18 mouse cellular contexts compared by ENCODE assay signal in genomic region chr5:125426343-125426742, GRCm38 (mm10). TPM values are rescaled to one million over a fixed set of nuclear protein-coding genes. Genes with fewer than 3 reads are reported as not detected.
DNase-seq lines count a peak whose midpoint lies in the region; ATAC-seq and TF ChIP-seq lines count a peak whose summit lies in the region.
"Had no signal": no experiment of that assay in that cellular context is flagged by ENCODE, and none has a peak within 500 bp of the region (broad histone marks: within the 10 kb centered on the region; RNA-seq: fewer than 3 reads in every experiment).

No protein-coding gene starts in this region.

- ATAC-seq in heart, embryonic 16.5 days (replicated peaks; ENCODE audit: extremely low read depth, insufficient read depth, low FRiP score): peak; percentile 38; the same call in 1 of the 2 replicates
- ATAC-seq: intestine, embryonic 15.5 days had no signal

- TF ChIP-seq EP300 in heart, adult 2 months (IDR thresholded peaks at IDR 0.05; ENCODE audit: insufficient read depth, low read depth, low read length): no peak
- TF ChIP-seq EP300 in ES-Bruce4 (IDR thresholded peaks at IDR 0.05; ENCODE audit: insufficient read depth, low read depth, low read length): 0 out of 2 replicates have a peak, but pooled peaks have one; percentile 32

- H3K9me3 ChIP-seq in ES-Bruce4 (replicated peaks; ENCODE audit: control insufficient read depth, insufficient read depth, low read length, poor library complexity, severe bottlenecking): no peaks in the 10 kb centered on the region
- no peaks in the 10 kb centered on the region for H3K9me3 ChIP-seq in heart, embryonic 16.5 days (replicated peaks; ENCODE audit: control insufficient read depth, low read length)
- H3K9me3 ChIP-seq: forebrain, embryonic 12.5 days; intestine, embryonic 15.5 days; limb, embryonic 13.5 days; stomach, embryonic 15.5 days had no signal

- no peaks in the 10 kb centered on the region for H3K4me1 ChIP-seq in heart, adult 2 months (ENCODE audit: control insufficient read depth, insufficient read depth, low read length)
- no peaks in the 10 kb centered on the region for H3K4me1 ChIP-seq in ES-Bruce4 (ENCODE audit: control insufficient read depth, insufficient read depth, low read length)
- no peaks in the 10 kb centered on the region for H3K4me1 ChIP-seq in heart, embryonic 16.5 days (ENCODE audit: control insufficient read depth, insufficient read depth, low read length)
- H3K4me1 ChIP-seq: forebrain, embryonic 12.5 days; intestine, embryonic 15.5 days; limb, embryonic 13.5 days; stomach, embryonic 15.5 days had no signal

- peak overlapping the region; percentile 54 for H3K27ac ChIP-seq in heart, adult 2 months
- H3K27ac ChIP-seq in ES-Bruce4 (ENCODE audit: insufficient read depth, low read length): no peak overlapping the region
- H3K27ac ChIP-seq in heart, embryonic 16.5 days (ENCODE audit: low read length): no peak overlapping the region
- H3K27ac ChIP-seq: forebrain, embryonic 12.5 days; hindbrain, embryonic 14.5 days; intestine, embryonic 15.5 days; limb, embryonic 13.5 days; stomach, embryonic 15.5 days had no signal

- no peak overlapping the region for H3K4me2 ChIP-seq in heart, embryonic 16.5 days (ENCODE audit: low read depth, low read length)
- H3K4me2 ChIP-seq: forebrain, embryonic 12.5 days; hindbrain, embryonic 14.5 days; intestine, embryonic 15.5 days; limb, embryonic 13.5 days; stomach, embryonic 15.5 days had no signal

- TF ChIP-seq POLR2A in heart, adult 2 months (IDR thresholded peaks at IDR 0.05; ENCODE audit: insufficient read depth, low read depth, low read length): no peak
- no peak for TF ChIP-seq POLR2A in ES-Bruce4 (IDR thresholded peaks at IDR 0.05; ENCODE audit: insufficient read depth, low read length)

- H3K4me3 ChIP-seq in heart, adult 2 months: no peak overlapping the region
- H3K4me3 ChIP-seq in ES-Bruce4 (ENCODE audit: low read depth, low read length): no peak overlapping the region
- H3K4me3 ChIP-seq in heart, embryonic 16.5 days (ENCODE audit: low read length): no peak overlapping the region
- H3K4me3 ChIP-seq: forebrain, embryonic 12.5 days; intestine, embryonic 15.5 days; limb, embryonic 13.5 days; stomach, embryonic 15.5 days had no signal

- H3K79me2 ChIP-seq in heart, adult 2 months (replicated peaks; ENCODE audit: control insufficient read depth, insufficient read depth, low read length): no peaks in the 10 kb centered on the region

- H3K27me3 ChIP-seq in heart, adult 2 months (ENCODE audit: control insufficient read depth, insufficient read depth, low read length): no peaks in the 10 kb centered on the region
- no peaks in the 10 kb centered on the region for H3K27me3 ChIP-seq in ES-Bruce4 (ENCODE audit: control insufficient read depth, insufficient read depth, low read length, poor library complexity, severe bottlenecking)
- no peaks in the 10 kb centered on the region for H3K27me3 ChIP-seq in heart, embryonic 16.5 days (ENCODE audit: control insufficient read depth, insufficient read depth, low read length)
- H3K27me3 ChIP-seq: forebrain, embryonic 12.5 days; intestine, embryonic 15.5 days; limb, embryonic 13.5 days; stomach, embryonic 15.5 days had no signal

- WGBS in heart, adult 2 months: 76% methylated on average over 10 of the region's 10 CpGs
- 75% methylated on average over 10 of the region's 10 CpGs for WGBS in heart, embryonic 16.5 days

- no peaks in the 10 kb centered on the region for H3K36me3 ChIP-seq in heart, adult 2 months (ENCODE audit: control insufficient read depth, insufficient read depth, low read length)
- peaks cover 43% of the 10 kb centered on the region for H3K36me3 ChIP-seq in ES-Bruce4 (ENCODE audit: control insufficient read depth, insufficient read depth, low read length, poor library complexity, severe bottlenecking)
- peaks cover 74% of the 10 kb centered on the region for H3K36me3 ChIP-seq in heart, embryonic 16.5 days (ENCODE audit: control insufficient read depth, insufficient read depth)

- no peak for DNase-seq in heart, adult 2 months
- DNase-seq in heart, adult 9 months (ENCODE audit: low spot score in 2 of 2): no peak
- DNase-seq in adrenal gland, adult 8-10 months: peak; percentile 68
- DNase-seq in spleen, adult 12 weeks (ENCODE audit: low spot score): no peak
- no peak for DNase-seq in lung, postnatal 14 days
- DNase-seq in c-Kit-positive CD71-positive TER-119-positive erythroid progenitor cells, embryonic 14.5 days (ENCODE audit: low spot score): no peak
- DNase-seq: cerebellum, adult 9-11 months; right cerebral cortex, adult 18-20 months; spleen, adult 18-20 months had no signal

- H3K9ac ChIP-seq in heart, adult 2 months (ENCODE audit: low read depth, low read length): no peak overlapping the region
- H3K9ac ChIP-seq in ES-Bruce4 (ENCODE audit: low read depth, poor library complexity, severe bottlenecking): no peak overlapping the region
- no peak overlapping the region for H3K9ac ChIP-seq in heart, embryonic 16.5 days (ENCODE audit: low read length)
- H3K9ac ChIP-seq: forebrain, embryonic 12.5 days; hindbrain, embryonic 14.5 days; intestine, embryonic 15.5 days; limb, embryonic 13.5 days; stomach, embryonic 15.5 days had no signal

- TF ChIP-seq CTCF in heart, adult 2 months (IDR thresholded peaks at IDR 0.05): no peak
- no peak for TF ChIP-seq CTCF in ES-Bruce4 (IDR thresholded peaks at IDR 0.05; ENCODE audit: low read depth, low read length)

- intact Hi-C loops in heart, adult 2 months (cut with DNase I): no loop called here

RNA-seq across cellular contexts. Expression of gene Dhx37, which starts 7.6 kb away (rescaled TPM):
- 10 to 100 TPM; 11.1 to 12.4 TPM for total RNA-seq in heart, adult 2 months (2021)
- polyA plus RNA-seq in heart, adult 2 months (2012; rRNA removed): 14.8 and 15.7 TPM in 2 replicates
- polyA plus RNA-seq in ES-Bruce4 (2011; ENCODE audit: insufficient read depth, insufficient read length, low read depth, missing spikeins): 35.2 and 42.3 TPM in 2 replicates
- 10 to 100 TPM; 19.1 to 22.1 (median 19.9) TPM for total RNA-seq in adrenal gland, adult 8-10 months (2022)
- polyA plus RNA-seq in heart, embryonic 16.5 days (2015; fragmentation: Nextera tagmentation; extraction: Ambion mirVana): 8.5 and 10.5 TPM in 2 replicates

RNA-seq across cellular contexts. Expression of gene Bri3bp, which starts 15.0 kb away (rescaled TPM):
- 10 to 100 TPM; 52.2 to 52.4 TPM for total RNA-seq in heart, adult 2 months (2021)
- 31.4 and 31.5 TPM in 2 replicates for polyA plus RNA-seq in heart, adult 2 months (2012; rRNA removed)
- 43.8 and 45.8 TPM in 2 replicates for polyA plus RNA-seq in ES-Bruce4 (2011; ENCODE audit: insufficient read depth, insufficient read length, low read depth, missing spikeins)
- total RNA-seq in adrenal gland, adult 8-10 months (2022): 10 to 100 TPM; 27.8 to 35.6 (median 31.6) TPM
- 44.1 and 45.2 TPM in 2 replicates for polyA plus RNA-seq in heart, embryonic 16.5 days (2015; fragmentation: Nextera tagmentation; extraction: Ambion mirVana)

RNA-seq across cellular contexts. Expression of gene Ubc, which starts 36.3 kb away (rescaled TPM):
- 1,000 to 10,000 TPM in 1 of 2 experiments, 100 to 1,000 TPM in 1; 894 to 1,473 TPM for total RNA-seq in heart, adult 2 months (2021)
- polyA plus RNA-seq in heart, adult 2 months (2012; rRNA removed): 664 and 1,033 TPM in 2 replicates
- polyA plus RNA-seq in ES-Bruce4 (2011; ENCODE audit: insufficient read depth, insufficient read length, low read depth, missing spikeins): 329 and 334 TPM in 2 replicates
- total RNA-seq in adrenal gland, adult 8-10 months (2022): 1,000 to 10,000 TPM; 1,164 to 1,564 (median 1,502) TPM
- 928 and 945 TPM in 2 replicates for polyA plus RNA-seq in heart, embryonic 16.5 days (2015; fragmentation: Nextera tagmentation; extraction: Ambion mirVana)

RNA-seq across cellular contexts. Expression of gene Gm10382, which starts 37.2 kb away (rescaled TPM):
- total RNA-seq in heart, adult 2 months (2021): under 1 TPM in 1 of 2 experiments, not detected in 1; 0.21 TPM
- 0.12 and 0.23 TPM in 2 replicates for polyA plus RNA-seq in heart, adult 2 months (2012; rRNA removed)
- not detected in 2 replicates for polyA plus RNA-seq in ES-Bruce4 (2011; ENCODE audit: insufficient read depth, insufficient read length, low read depth, missing spikeins)
- total RNA-seq in adrenal gland, adult 8-10 months (2022): under 1 TPM in 3 of 4 experiments, not detected in 1; 0.41 to 0.48 (median 0.45) TPM
- polyA plus RNA-seq in heart, embryonic 16.5 days (2015; fragmentation: Nextera tagmentation; extraction: Ambion mirVana): 0.27 and 0.30 TPM in 2 replicates
- polyA plus RNA-seq: large intestine, adult 2 months; neural tube, embryonic 11.5 days had no signal

RNA-seq across cellular contexts. Expression of gene Aacs, which starts 49.3 kb away (rescaled TPM):
- total RNA-seq in heart, adult 2 months (2021): 1 to 10 TPM; 3.3 to 3.9 TPM
- polyA plus RNA-seq in heart, adult 2 months (2012; rRNA removed): 9.8 and 17.7 TPM in 2 replicates
- 23.2 and 26.3 TPM in 2 replicates for polyA plus RNA-seq in ES-Bruce4 (2011; ENCODE audit: insufficient read depth, insufficient read length, low read depth, missing spikeins)
- total RNA-seq in adrenal gland, adult 8-10 months (2022): 10 to 100 TPM; 44.9 to 73.7 (median 53.8) TPM
- 15.6 and 16.7 TPM in 2 replicates for polyA plus RNA-seq in heart, embryonic 16.5 days (2015; fragmentation: Nextera tagmentation; extraction: Ambion mirVana)
